Mouse (Mus musculus): ENCODE measurements around the gene Myl4. TPM values are rescaled to one million over a fixed set of nuclear protein-coding genes. Genes with fewer than 3 reads are reported as not detected.
A peak's percentile ranks its signal among the peaks of the same experiment; 100 is the strongest.
"Not testable (repeated sequence)": the region's sequence is repeated elsewhere in the genome, so short reads cannot be mapped to it uniquely, and the experiment has no call there.

The Myl4 gene
- total RNA-seq (2015; ENCODE audit: low replicate concordance) (5.9 and 21.6 TPM in 2 replicates), total RNA-seq (2017; ENCODE audit: low replicate concordance) (0.68 and 7.3 TPM in 2 replicates)

DNA sequence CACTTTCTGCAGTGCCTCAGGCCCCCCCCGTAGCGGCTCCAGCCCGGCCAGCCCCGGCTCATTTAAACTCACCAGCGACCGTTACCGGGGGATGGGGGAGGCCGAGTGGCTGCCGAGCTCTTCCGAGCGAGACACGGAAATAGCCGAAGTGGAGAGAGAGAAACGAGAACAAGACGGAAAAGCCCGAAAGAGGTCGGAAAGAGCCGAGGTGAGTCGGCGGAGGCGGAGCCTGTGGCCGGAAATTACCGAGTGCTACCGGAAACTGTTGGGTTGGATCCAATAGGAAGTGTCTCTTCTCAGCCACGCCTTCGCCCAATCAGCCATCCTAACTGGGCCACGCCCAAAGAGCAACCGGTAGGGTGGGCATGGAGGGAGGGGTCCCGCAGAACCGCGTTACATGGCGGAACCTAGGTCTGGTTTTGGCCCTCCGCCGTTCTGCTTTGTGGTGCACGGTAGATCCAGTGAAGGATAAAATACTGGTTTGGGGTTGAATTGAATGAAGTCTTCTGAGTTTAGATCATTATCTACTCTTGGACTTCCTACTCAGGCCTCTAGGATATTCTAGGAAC is at the start of gene Myl4, which contains the start of gene Cdc27:
TSS of gene Myl4 (plus strand) at position 258 of the 569 bp plus-strand sequence.
TSS of gene Cdc27 (minus strand) at position 215 of the 569 bp plus-strand sequence.
- peak; percentile 91 for ATAC-seq (replicated peaks; ENCODE audit: low FRiP score, poor library complexity, severe bottlenecking)

DNA sequence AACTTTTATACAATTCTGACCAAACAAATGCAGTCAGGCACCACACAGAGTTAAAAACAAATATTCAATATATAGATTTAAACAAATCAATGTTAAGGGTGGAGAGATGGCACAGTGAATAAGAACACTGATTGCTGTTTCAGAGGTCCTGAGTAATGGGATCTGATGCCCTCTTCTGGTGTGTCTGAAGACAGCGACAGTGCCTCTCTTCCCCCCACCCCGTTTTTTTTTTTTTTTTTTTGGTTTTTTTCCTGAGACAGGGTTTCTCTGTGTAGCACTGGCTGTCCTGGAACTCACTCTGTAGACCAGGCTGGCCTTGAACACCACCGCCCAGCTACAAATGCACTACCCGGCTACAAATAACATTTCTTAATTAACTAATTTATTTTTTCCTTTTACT is 42.0 kb upstream of the Myl4 start:
- ATAC-seq (replicated peaks; ENCODE audit: low FRiP score, poor library complexity, severe bottlenecking), result no peak

DNA sequence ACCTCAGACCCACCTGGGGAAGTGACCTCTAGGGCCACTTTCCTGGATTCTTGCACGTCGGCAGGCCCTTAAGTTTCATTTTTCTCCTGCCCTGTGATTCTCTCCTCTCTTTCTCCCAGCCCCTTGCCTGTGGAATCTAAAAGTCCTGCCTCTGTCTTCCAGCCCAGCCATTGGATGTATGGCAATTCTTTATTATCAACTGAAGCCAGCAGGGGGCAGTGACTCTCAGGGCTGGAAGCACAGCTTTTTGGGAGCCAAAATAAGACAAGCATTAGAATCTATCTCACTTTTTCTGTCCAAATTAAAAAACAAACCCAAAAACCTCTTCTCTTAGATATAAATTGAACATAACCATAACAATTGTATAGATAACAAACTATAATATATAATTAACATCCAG is 39.9 kb upstream of the Myl4 start:
- ATAC-seq (replicated peaks; ENCODE audit: low FRiP score, poor library complexity, severe bottlenecking), result 0 out of 2 replicates have a peak, but pooled peaks have one; percentile 54

DNA sequence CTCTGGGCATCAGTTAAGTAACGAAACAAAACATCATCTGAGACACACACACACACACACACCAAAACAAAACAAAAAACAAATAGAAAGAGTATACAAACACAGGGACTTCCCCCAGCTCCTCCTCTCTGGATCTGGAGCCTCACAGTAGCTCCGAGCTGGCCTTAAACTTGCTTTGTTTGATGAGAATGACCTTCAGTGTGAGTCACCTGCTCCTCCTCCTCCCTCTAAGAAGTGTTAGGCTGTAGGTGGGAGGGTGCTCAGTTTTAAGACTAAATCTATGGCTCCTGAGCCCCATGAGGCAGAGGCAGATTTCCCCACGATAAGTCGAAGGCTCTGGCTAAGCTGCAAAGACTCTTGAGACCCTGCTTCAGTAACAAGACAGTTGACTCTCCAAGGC is 38.0 kb upstream of the Myl4 start:
- no peak for ATAC-seq (replicated peaks; ENCODE audit: low FRiP score, poor library complexity, severe bottlenecking)

DNA sequence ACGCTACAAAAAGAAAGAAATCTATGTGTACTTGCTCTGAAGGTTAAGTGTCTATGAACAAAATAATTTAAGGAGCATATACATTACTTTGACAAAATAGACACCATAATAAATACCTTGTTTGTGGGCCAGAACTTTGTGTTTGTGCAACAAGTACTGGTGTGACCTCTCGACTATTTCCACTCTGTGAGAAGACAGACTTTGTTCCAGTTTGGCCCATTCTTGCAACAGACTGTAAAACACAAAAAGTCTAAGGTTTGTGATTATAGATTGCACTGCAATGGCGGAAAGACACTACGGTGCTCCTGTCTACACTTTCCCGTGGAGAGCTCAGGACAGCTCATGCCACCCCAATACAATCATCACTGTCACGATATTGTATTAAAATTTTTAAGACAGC is 24.5 kb upstream of the Myl4 start:
- no peak for ATAC-seq (replicated peaks; ENCODE audit: low FRiP score, poor library complexity, severe bottlenecking)

DNA sequence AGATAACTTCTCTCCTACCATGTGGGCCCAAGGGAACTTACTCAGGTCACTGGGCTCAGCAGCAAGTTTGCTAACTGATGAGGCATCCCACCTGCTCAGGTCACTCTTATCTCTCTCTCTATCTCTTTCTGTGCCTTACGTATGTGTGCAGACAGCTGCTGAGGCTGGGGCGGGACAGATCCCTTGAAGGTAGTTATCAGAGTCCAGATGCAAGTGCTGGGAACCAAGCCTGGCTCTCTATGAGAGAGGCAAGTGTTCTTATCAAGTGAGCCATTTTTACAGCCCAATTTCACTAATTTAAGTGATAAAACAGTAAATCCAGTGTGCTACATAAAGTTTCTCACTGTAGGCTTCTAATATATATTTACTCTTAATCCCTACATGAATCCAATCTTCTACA is 13.6 kb upstream of the Myl4 start:
- peak; percentile 16; the same call in 1 of the 2 replicates for ATAC-seq (replicated peaks; ENCODE audit: low FRiP score, poor library complexity, severe bottlenecking)

DNA sequence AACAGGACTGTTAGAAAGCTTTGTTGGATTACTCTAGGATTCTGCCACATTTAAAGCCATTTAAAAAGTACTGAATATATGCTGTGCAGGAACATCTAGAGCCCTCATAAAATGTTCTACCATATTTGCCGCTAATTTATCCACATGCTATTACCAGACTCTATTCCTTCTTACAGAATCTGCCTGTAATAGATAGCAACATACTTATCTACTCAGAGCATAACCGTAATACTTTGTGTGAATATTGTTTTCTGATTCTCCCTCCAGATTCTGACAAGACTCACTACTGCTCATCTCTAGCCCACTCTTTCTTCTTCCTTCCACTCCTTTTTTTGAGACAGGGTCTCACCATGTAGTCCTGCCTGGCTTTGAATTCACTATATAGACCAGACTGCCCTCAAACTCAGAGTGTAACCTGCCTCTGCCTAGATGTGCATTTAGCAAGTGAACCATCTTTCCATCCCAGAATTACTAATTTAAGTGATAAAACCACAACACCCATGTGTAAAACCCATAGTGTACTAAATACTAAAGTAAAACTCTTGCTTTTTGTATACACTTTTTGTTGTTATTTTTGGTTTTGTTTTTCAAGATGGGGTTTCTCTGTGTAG is 12.4 kb upstream of the Myl4 start:
- 0 out of 2 replicates have a peak, but pooled peaks have one; percentile 54 for ATAC-seq (replicated peaks; ENCODE audit: low FRiP score, poor library complexity, severe bottlenecking)

DNA sequence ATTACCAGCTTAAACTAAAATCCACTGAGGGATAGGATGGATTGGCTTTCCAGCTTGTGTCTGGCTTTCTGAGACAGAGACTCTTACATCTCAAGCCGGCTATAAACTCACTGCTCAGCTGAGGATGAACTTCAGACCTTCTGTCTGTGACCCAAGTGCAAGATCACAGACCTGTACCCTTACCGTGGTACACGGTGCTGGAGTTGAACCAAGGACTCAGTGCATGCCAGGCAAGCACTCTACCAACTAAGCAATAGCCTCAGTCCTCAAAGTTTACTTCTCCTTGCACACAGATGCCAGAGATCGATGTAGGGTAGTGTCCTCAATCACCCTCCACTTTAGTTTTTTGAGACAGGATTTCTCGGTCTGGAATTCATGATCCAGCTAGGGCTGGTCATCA is 10.7 kb upstream of the Myl4 start:
- no peak for ATAC-seq (replicated peaks; ENCODE audit: low FRiP score, poor library complexity, severe bottlenecking)

DNA sequence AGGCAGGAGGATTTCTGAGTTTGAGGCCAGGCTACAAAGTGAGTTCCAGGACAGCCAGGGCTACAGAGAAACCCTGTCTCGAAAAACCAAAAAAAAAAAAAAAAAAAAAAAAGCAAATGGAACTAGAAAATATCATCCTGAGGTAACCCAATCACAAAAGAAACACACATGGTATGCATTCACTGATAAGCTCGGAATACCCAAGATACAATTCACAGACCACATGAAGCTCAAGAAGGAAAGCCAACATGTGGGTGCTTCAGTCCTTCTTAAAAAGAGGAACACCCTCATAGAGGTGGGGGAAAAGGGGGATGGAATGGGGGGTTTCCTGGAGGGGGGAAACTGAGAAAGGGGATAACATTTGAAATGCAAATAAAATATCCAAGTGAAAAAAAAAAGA is 7.1 kb upstream of the Myl4 start:
- not testable (repeated sequence) for ATAC-seq (replicated peaks; ENCODE audit: low FRiP score, poor library complexity, severe bottlenecking)

DNA sequence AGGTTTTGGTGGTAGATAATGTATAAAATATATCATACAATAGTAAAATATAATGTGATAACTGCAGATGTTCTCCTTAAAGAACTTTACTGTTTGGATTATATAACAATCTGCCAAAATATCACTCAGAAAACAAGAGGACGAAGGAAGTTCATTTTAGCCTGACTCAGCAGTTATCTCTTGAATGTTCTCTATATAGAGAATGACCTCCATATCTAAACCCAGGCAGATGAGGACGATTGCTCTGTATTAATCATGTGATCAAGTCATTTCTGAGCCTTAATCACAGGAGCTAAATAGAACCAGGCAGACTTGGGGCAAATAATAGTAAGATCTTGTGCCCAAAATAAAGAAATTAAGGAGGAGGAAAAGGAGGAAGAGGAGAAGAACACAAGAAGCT is 6.0 kb upstream of the Myl4 start:
- ATAC-seq (replicated peaks; ENCODE audit: low FRiP score, poor library complexity, severe bottlenecking), result no peak

DNA sequence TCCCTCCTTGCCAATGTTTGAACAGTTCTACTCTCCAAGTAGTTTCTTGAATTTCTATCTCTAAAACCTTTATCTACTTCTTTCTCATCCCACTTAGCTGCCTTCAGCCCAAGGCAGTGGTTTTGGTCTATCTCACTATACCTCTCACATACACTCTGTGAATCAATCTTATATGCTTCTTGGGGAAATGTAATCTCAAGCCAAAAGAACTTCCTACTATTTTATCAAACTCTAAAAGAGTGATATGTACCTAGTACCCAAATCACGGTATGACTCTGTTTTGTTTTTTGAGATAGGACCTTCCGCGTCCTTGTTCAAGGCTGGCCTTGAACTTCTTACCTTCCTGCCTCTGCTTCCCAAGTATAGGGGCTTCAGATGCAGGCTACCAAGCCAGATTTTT is 3.0 kb upstream of the Myl4 start:
- no peak for ATAC-seq (replicated peaks; ENCODE audit: low FRiP score, poor library complexity, severe bottlenecking)

DNA sequence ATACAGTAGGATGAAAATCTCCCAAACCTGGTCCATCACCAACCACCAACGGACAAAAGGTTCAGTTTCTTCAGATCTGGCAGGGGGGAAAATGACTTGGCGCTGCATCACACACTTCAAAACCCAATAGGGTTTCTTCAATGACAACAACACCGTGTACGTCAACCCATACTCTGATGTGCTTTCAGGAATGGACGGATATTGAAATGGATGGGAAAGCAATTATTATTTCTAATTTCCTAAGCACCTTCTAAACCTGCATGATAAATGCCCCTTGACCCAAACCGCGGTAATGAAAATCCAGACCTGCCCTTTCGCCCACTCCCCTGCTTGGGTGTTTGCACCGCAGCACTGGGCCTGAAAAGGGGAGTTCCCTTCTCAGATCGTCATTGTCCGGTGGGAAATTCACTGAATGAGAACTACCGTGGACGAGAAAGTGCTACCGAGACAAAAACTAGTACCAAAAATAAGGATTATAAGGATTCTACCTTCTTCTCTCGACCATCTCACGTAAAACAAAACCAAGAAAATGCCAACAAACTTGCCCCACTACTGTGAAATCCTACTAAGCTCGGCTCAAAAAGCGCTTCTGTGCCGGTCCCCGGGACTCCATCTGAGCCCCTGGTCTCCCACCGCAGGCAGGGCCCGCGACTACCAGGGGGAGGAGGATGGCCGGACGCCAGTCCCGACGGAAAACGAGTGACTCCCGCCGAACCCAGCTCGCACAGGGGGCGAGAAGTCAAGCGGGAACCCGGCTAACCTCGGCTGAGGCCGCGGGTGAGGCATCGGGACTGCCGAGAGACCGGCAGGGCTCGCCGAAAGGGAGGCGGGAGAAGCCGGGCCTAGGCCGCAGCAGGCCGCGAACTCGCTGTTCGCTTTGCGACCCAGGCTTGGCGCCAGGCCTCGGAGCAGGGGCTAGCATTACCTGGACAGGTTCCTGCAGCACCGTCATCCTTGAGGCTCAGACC is 741 bp upstream of the Myl4 start:
- peak; percentile 71 for ATAC-seq (replicated peaks; ENCODE audit: low FRiP score, poor library complexity, severe bottlenecking)

DNA sequence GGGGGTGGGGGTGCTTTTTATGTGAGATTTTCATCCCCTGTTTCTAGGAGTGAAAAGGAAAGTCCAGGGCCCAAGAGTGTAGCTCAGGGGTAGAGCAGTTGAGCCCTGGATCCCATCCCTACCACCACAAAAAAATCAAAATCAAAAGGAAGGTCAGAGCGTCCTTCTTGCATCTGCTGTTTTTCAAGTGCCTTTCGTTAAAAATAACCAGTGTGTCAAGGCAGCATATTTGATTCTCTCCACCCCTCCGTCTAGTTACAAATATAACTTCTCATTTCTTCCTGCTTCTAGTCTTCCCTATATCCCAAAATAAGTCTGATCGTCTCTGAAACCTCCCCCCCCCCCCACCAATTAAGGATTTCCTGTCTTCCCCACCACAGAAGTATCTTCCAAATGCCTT is 7.6 kb downstream of the Myl4 start:
- ATAC-seq (replicated peaks; ENCODE audit: low FRiP score, poor library complexity, severe bottlenecking), result no peak

DNA sequence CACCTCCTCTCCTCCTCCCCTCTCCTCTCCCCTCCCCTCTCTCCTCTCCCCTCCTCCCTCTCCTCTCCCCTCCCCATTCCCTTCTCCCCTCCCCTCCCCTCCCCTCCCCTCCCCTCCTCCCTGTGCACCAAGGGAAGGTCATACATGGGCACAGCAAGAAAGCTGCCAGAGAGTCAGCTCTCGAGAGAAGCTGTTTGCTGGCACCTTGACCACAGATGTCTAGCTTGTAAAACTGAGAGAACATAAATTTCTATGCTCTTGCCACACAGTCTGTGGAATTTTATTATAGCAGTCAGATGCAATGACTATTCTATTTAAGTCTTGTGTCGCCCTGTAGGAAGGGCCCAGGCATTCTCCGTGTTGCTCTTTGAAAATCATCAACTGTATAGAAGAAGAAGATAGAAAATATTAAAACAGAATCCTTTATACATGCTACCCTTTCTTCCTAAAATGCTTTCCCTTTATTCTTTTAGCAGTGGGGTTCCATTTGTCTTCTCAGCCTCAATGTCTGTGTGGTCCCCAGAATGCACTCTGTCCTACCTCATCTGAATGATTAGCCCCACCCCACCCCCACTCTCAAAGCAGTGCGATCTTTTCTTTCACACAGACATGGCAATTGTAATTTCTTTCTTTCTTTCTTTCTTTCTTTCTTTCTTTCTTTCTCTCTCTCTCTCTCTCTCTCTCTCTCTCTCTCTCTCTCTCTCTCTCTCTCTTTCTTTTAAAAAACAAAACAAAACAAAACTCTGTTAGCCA is 8.4 kb downstream of the Myl4 start:
- no peak for ATAC-seq (replicated peaks; ENCODE audit: low FRiP score, poor library complexity, severe bottlenecking)

DNA sequence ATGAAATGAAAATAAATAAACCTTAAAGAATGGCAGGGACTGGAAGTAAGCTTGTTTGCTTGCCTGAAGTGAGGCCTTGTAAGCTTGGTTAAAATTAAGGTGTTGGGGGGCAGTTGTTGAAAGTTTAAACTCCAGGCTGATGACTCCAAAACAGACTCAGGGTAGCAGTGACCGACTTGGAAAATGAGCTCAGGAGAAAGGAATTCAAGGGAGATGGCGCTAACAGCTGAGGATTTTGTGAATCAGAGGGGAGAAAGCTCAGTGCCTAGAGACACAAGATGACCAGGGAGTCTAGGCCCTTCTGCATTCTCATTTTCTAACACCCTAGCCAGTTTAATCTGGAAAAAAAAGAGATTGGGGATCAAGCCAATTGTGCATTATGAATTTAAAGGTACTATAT is 10.5 kb downstream of the Myl4 start:
- ATAC-seq (replicated peaks; ENCODE audit: low FRiP score, poor library complexity, severe bottlenecking), result no peak

DNA sequence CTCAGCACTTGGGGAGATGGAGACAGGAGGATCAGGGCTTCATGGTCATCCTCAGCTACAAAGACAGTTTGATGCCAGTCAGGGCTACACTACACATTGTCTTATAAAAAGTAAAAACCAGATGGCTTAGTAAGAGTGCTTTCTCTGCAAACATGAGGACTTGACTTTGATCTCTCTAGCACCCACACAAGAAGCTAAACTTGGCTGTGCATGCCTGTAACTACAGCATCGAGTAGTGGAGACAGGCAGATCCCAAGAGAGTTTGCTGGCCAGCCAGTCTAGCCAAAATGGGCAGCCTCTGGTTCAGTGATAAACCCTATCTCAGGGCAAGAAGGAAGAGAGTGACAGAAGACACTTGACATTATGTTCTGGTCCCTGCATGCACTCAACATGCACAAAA is 13.0 kb downstream of the Myl4 start:
- no peak for ATAC-seq (replicated peaks; ENCODE audit: low FRiP score, poor library complexity, severe bottlenecking)

DNA sequence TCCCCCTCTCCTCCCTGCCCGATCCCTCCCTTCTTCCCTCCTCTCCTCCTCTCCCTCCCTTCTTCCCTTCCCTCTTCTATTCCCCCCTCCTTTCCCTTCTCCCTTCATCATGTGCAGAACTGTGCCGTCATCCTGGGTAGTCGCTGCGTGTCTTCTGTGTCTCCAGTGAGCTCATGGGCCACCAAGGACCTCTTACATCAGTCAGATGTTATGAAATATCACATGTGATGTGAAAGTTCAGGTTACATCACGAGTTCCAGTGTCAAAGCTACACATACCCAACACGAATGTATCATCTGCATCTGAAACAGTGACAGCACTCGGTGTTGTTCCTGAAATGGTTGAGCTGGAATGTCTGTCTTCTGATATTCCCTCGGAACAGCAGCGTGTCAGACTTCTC is 14.7 kb downstream of the Myl4 start:
- no peak for ATAC-seq (replicated peaks; ENCODE audit: low FRiP score, poor library complexity, severe bottlenecking)

DNA sequence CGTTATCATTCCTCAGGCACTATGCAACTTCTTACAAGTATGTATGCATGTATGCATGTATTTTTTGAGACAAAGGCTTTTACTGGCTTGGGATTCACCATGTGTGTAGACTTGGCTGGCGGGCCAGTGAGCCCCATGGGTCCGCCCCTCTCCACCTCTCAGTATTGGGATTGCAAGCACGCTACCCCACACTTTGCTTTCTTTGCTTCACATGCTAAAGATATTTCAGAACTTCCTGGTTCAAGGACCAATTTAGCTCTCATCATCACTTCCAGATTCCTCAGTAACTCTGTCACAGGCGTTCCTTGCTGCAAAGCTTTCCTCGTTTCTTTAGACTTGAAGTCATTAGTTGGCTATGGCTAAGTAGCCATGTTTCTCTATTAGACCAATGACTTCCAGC is 15.6 kb downstream of the Myl4 start:
- no peak for ATAC-seq (replicated peaks; ENCODE audit: low FRiP score, poor library complexity, severe bottlenecking)

DNA sequence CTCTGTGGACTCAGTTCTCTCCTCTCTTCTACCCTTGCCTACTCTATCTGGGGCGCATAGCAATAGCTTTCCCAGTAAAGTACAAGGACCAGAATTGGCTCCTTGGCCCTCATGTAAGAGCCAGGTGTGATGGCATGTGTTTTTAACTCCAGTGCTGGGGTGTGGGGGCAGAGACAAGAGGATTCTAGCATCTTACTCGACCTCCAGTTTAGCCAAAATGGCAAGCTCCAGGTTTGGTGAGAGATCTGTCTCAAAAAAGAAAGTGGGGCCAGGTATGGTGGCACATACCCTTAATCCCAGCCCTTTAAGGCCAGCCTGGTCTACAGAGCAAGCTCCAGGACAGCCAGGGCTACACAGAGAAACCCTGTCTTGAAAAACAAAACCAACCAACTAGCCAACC is 16.3 kb downstream of the Myl4 start:
- no peak for ATAC-seq (replicated peaks; ENCODE audit: low FRiP score, poor library complexity, severe bottlenecking)

DNA sequence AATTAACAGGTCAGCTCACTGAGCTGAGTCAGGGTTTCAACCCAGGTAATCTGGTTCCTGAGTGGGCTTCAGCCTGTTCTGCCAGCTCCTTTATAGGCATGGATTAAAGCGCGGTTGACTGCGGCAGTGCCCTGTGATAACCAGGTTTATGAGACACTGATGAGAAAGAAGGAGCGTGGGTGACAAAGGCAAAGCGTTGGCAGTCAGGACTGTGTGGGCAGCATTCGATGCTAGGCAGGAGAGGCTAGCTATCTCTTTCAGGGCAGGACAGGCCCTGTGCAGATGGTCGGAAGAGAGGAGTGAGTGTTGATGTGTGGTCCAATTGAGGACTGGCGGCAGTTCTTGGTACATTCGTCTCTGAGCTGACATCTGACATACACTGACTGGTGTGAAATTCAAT is 17.3 kb downstream of the Myl4 start:
- no peak for ATAC-seq (replicated peaks; ENCODE audit: low FRiP score, poor library complexity, severe bottlenecking)

Measured in erythroid progenitor cell, adult 5-6 weeks (primary cell).